Mouse (Mus musculus) midbrain, embryonic 11.5 days (tissue): ENCODE results near the gene Slc35b2. TPM values are rescaled to one million over a fixed set of nuclear protein-coding genes. Genes with fewer than 3 reads are reported as not detected.
A peak's percentile ranks its signal among the peaks of the same experiment; 100 is the strongest.

Source experiments
- ATAC-seq: fragments of 200-750 bp; cut with Nextera tagmentation; 2 replicates; pipeline ENCODE4 v1.8.0; 2017; ENCODE audit warnings: moderate TSS enrichment, moderate library complexity; ENCODE audit not compliant: low FRiP score
- DNase-seq: peaks from one replicate; pipeline ENCODE4 v3.0.0; 2015; ENCODE audit warnings: low spot score; ENCODE audit errors: missing footprints
- H3K27ac ChIP-seq: fragments of 300-500 bp; sonication (generic); 2 replicates; pipeline ENCODE4 v1.5.1; 2014; ENCODE audit warnings: low read depth, low read length
- H3K27me3 ChIP-seq: fragments of 300-500 bp; sonication (generic); 2 replicates; pipeline ENCODE4 v1.6.1; 2014; ENCODE audit warnings: mild to moderate bottlenecking, low read length, moderate library complexity, mixed read lengths; ENCODE audit not compliant: control insufficient read depth, insufficient read depth
- H3K36me3 ChIP-seq: fragments of 300-500 bp; sonication (generic); 2 replicates; pipeline ENCODE4 v1.6.1; 2014; ENCODE audit warnings: mild to moderate bottlenecking, low read length, moderate library complexity, mixed read lengths; ENCODE audit not compliant: control insufficient read depth, insufficient read depth
- H3K4me1 ChIP-seq: fragments of 300-500 bp; sonication (generic); 2 replicates; pipeline ENCODE4 v1.6.1; 2014; ENCODE audit warnings: low read length; ENCODE audit not compliant: control insufficient read depth, insufficient read depth
- H3K4me2 ChIP-seq: fragments of 300-500 bp; sonication (generic); 2 replicates; pipeline ENCODE4 v1.6.1; 2014; ENCODE audit warnings: mild to moderate bottlenecking, moderate library complexity
- H3K4me3 ChIP-seq: fragments of 300-500 bp; sonication (generic); 2 replicates; pipeline ENCODE4 v1.5.1; 2014; ENCODE audit warnings: low read depth, low read length
- H3K9ac ChIP-seq: fragments of 300-500 bp; sonication (generic); 2 replicates; pipeline ENCODE4 v1.6.1; 2014; ENCODE audit warnings: low read length
- H3K9me3 ChIP-seq: fragments of 300-500 bp; sonication (generic); 2 replicates; pipeline ENCODE4 v1.6.1; 2016; ENCODE audit warnings: low read length; ENCODE audit not compliant: control insufficient read depth
- WGBS: fragments of 180-500 bp; shearing (Covaris S2); extraction: QIAGEN DNeasy Blood & Tissue Kit; methylation state at CpG from one replicate; pipeline ENCODE4 v1.1.7; 2014; 5-methylcytosine and 5-hydroxymethylcytosine counted together
- polyA plus RNA-seq: library from polyadenylated mRNA; unstranded; fragments of >200 nt; fragmentation: Nextera tagmentation; extraction: Ambion mirVana; gene quantifications from 2 replicates; pipeline ENCODE4 v1.2.1, GENCODE M21; 2014

Gene Slc35b2
- polyA plus RNA-seq, 1 experiment from 2014 or later = 102 TPM

DNA sequence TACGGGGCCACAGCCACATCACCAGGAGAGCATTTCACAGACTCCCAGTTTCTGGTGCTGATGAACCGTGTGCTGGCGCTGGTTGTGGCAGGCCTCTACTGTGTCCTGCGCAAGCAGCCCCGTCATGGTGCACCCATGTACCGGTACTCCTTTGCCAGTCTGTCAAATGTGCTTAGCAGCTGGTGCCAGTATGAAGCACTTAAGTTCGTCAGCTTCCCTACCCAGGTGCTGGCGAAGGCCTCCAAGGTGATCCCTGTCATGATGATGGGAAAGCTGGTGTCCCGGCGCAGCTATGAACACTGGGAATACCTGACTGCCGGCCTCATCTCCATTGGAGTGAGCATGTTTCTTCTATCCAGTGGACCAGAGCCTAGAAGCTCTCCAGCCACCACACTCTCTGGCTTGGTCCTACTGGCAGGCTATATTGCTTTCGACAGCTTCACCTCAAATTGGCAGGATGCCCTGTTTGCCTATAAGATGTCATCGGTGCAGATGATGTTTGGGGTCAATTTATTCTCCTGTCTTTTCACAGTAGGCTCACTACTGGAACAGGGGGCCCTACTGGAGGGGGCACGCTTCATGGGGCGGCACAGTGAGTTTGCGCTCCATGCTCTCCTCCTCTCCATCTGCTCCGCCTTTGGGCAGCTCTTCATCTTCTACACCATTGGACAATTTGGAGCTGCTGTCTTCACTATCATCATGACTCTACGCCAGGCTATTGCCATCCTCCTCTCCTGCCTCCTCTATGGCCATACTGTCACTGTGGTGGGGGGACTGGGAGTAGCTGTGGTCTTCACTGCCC lies 2.9 kb downstream of the Slc35b2 start:
- 77% methylated on average over 18 of the region's 18 CpGs for WGBS
- peak; percentile 89 for DNase-seq
- H3K4me2 ChIP-seq = no peak overlapping the region

DNA sequence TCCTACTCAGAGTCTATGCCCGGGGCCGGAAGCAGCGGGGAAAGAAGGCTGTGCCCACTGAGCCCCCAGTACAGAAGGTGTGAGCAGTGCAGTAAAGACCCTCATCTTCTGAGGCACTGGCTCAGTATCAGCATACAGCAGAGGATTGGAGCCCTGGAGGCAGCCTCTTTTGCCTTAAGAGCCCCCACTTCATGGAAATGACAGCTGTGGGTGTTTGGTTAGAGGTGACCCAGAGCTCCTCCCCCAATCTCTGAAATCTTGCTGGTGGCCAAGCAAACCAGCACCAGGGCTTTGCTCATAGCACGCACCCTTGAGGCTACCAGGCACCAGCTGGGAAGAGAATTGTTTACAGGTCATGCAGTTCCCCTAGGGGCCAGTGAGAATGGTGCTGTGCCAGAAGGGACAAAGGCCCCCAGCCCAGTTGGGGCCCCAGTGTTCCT lies 3.5 kb downstream of the Slc35b2 start:
- DNase-seq (no peak), ATAC-seq (no peak)
- Histone ChIP-seq H3K9me3 (no peaks in the 10 kb centered on the region), H3K36me3 (peaks cover 43% of the 10 kb centered on the region), H3K4me2 (no peak overlapping the region), H3K27ac (no peak overlapping the region), H3K27me3 (no peaks in the 10 kb centered on the region), H3K4me3 (no peak overlapping the region), H3K9ac (no peak overlapping the region), H3K4me1 (peaks cover 25% of the 10 kb centered on the region)
- 26% methylated on average over 4 of the region's 4 CpGs for WGBS

More for the DNA sequence above, 2.9 kb downstream of the Slc35b2 start:
- Histone ChIP-seq H3K27me3 (no peaks in the 10 kb centered on the region), H3K4me3 (no peak overlapping the region), H3K27ac (0 out of 2 replicates have a peak overlapping the region, but pooled peaks have one; percentile 1), H3K4me1 (peaks cover 25% of the 10 kb centered on the region), H3K36me3 (peaks cover 42% of the 10 kb centered on the region), H3K9me3 (no peaks in the 10 kb centered on the region), H3K9ac (no peak overlapping the region)
- no peak for ATAC-seq

GRCm38 (mm10) chr17:45568990-45569389 lies 5.3 kb downstream of the Slc35b2 start:
- ATAC-seq = no peak

GRCm38 (mm10) chr17:45569999-45570398 lies 6.3 kb downstream of the Slc35b2 start:
- no peak overlapping the region for H3K27ac ChIP-seq
- ATAC-seq (no peak), DNase-seq (no peak)
- no peak overlapping the region for H3K4me2 ChIP-seq
- H3K9ac ChIP-seq = no peak overlapping the region
- H3K4me3 ChIP-seq = no peak overlapping the region
- H3K27me3 ChIP-seq = no peaks in the 10 kb centered on the region
- H3K36me3 ChIP-seq = peaks cover 43% of the 10 kb centered on the region
- H3K4me1 ChIP-seq = peaks cover 24% of the 10 kb centered on the region
- 86% methylated on average over 4 of the region's 4 CpGs for WGBS
- no peaks in the 10 kb centered on the region for H3K9me3 ChIP-seq

More at GRCm38 (mm10) chr17:45568990-45569389, 5.3 kb downstream of the Slc35b2 start:
- H3K4me3 ChIP-seq = no peak overlapping the region
- H3K36me3 ChIP-seq = peaks cover 43% of the 10 kb centered on the region
- H3K4me1 ChIP-seq = peaks cover 25% of the 10 kb centered on the region
- no peak overlapping the region for H3K9ac ChIP-seq
- whole genome bisulfite sequencing = 89% methylated on average over 12 of the region's 12 CpGs
- H3K27ac ChIP-seq = no peak overlapping the region
- no peaks in the 10 kb centered on the region for H3K27me3 ChIP-seq
- DNase-seq = no peak
- H3K4me2 ChIP-seq = no peak overlapping the region
- no peaks in the 10 kb centered on the region for H3K9me3 ChIP-seq

- peaks cover 37% of the 10 kb centered on the region for H3K36me3 ChIP-seq
- peaks cover 16% of the 10 kb centered on the region for H3K4me1 ChIP-seq
- H3K27me3 ChIP-seq = no peaks in the 10 kb centered on the region
- H3K4me2 ChIP-seq = peak overlapping the region; percentile 78
- peak overlapping the region; percentile 99 for H3K4me3 ChIP-seq
- no peaks in the 10 kb centered on the region for H3K9me3 ChIP-seq
- WGBS = under 1% methylated on average over 50 of the region's 57 CpGs
- DNase-seq (peak; percentile 98), ATAC-seq (peak; percentile 68)
- peak overlapping the region; percentile 92 for H3K27ac ChIP-seq
- peak overlapping the region; percentile 99 for H3K9ac ChIP-seq
These were observed 8.7 kb downstream of the Slc35b2 start for GRCm38 (mm10) chr17:45572103-45573086.

DNA sequence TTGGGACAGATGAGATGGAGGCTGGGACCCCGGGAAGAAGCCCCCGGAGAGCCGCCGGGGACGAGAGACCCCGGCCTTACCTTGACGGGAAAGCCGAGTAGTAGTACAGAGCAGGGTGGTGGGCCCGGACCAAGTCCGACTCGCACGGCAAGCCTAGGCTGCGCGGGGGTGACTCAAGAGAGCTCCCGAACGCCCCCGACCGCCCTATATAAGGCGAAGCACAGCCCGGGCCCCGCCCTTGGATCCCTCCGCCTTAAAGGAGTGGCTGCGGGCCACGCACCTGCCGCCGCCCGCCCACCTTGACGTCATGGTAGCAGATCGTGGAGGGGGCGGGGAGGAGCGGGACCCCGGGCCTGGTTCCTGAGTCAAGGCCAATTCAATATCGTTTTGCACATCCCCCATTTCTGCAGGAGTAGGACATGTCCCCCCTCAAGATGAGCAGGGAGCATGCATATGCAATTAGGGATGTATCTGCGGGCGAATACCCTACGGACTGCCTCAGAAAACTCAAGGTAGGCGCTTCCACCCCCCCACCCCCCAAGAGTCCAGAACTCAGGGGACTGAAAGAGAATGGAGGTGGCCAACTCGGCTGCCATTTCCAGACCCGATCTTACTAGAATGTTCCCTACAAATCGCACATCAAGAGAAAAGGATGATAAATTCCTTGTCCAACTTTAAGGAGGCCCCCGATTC lies 9.6 kb downstream of the Slc35b2 start, which contains the start of gene Hsp90ab1:
TSS of gene Hsp90ab1 (minus strand) at position 185 of the 693 bp plus-strand sequence.
- DNase-seq (peak; percentile 100), ATAC-seq (peak; percentile 84)
- Histone ChIP-seq H3K9ac (peak within 1 kb of the TSS; percentile 99), H3K27ac (peak within 1 kb of the TSS; percentile 92), H3K4me3 (peak within 1 kb of the TSS; percentile 99), H3K4me1 (peaks cover 13% of the 10 kb centered on the region), H3K36me3 (peaks cover 32% of the 10 kb centered on the region), H3K9me3 (no peaks in the 10 kb centered on the region), H3K4me2 (peak within 1 kb of the TSS; percentile 78), H3K27me3 (no peaks in the 10 kb centered on the region)
- under 1% methylated on average over 41 of the region's 41 CpGs for WGBS

- Histone ChIP-seq H3K9ac (peak overlapping the region; percentile 99), H3K36me3 (peaks cover 28% of the 10 kb centered on the region), H3K27ac (peak overlapping the region; percentile 92), H3K4me2 (peak overlapping the region; percentile 78), H3K4me1 (peaks cover 13% of the 10 kb centered on the region), H3K4me3 (peak overlapping the region; percentile 99), H3K9me3 (no peaks in the 10 kb centered on the region), H3K27me3 (no peaks in the 10 kb centered on the region)
- ATAC-seq (peak; percentile 67), DNase-seq (peak; percentile 99)
- under 1% methylated on average over 18 of the region's 18 CpGs for WGBS
These were observed 10.1 kb downstream of the Slc35b2 start for GRCm38 (mm10) chr17:45573780-45574123.

DNA sequence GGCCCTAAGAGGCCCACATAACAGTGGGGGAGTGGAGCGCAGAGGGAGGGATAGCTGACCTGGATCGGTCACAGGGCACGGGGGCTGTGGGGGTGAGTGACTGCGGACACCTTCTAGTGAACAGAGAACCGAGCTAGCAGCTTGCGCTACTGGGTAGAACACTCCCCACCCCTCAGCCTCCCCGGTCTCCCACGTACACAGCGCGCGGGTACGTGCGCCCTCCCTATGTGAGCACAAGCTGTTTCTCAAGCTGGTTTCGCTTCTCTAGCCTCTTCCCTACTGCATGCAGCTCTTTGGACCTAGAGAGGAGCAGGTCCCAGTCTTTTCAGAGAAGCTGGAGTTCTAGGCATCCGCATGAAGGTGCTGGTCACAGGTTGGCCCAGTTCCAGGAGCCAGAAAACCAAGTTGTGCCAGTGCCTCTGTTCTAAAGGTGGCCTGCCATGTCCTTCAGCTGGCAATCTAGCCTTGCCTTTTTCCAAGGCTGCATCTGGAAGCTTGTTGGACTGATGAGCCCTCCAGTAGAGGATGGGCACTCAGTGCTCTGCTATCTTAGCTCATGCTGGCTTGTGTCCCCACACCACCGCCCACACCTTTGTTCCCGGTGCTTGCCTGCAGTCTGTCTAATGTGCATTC lies 10.6 kb downstream of the Slc35b2 start:
- peak overlapping the region; percentile 99 for H3K4me3 ChIP-seq
- peaks cover 13% of the 10 kb centered on the region for H3K4me1 ChIP-seq
- DNase-seq (peak; percentile 96), ATAC-seq (peak; percentile 39)
- H3K27me3 ChIP-seq = no peaks in the 10 kb centered on the region
- H3K36me3 ChIP-seq = peaks cover 23% of the 10 kb centered on the region
- peak overlapping the region; percentile 78 for H3K4me2 ChIP-seq
- peak overlapping the region; percentile 99 for H3K9ac ChIP-seq
- peak overlapping the region; percentile 92 for H3K27ac ChIP-seq
- 2% methylated on average over 17 of the region's 17 CpGs for WGBS
- no peaks in the 10 kb centered on the region for H3K9me3 ChIP-seq
